Mouse (Mus musculus): Measurements from ENCODE around the gene Entpd1.

GRCm38 (mm10) chr19:40678532-40679307, 66.6 kb downstream of the Entpd1 start:
- TF ChIP-seq ZC3H11A (IDR thresholded peaks at IDR 0.05; ENCODE audit: low read depth, low read length) = no peak
- TF ChIP-seq KAT2A (conservative IDR thresholded peaks at IDR 0.05; ENCODE audit: low read depth, low read length) = no peak
- no peak for TF ChIP-seq CTCF (IDR thresholded peaks at IDR 0.05 in 2 of 3, conservative IDR thresholded peaks at IDR 0.05 in 1 of 3; ENCODE audit: control insufficient read depth in 1 of 3, insufficient read depth in 1 of 3, low read depth in 2 of 3, low read length in 3 of 3, poor library complexity in 1 of 3, severe bottlenecking in 1 of 3)
- TF ChIP-seq SMC3 (IDR thresholded peaks at IDR 0.05; ENCODE audit: low read depth, low read length) = no peak
- no peak for TF ChIP-seq GATA1 (IDR thresholded peaks at IDR 0.05; ENCODE audit: low read depth, low read length)
- no peak for TF ChIP-seq TCF12 (IDR thresholded peaks at IDR 0.05; ENCODE audit: low read depth, low read length)
- TF ChIP-seq NELFE (IDR thresholded peaks at IDR 0.05; ENCODE audit: low read depth, low read length) = no peak
- no peak for TF ChIP-seq UBTF (IDR thresholded peaks at IDR 0.05; ENCODE audit: borderline replicate concordance, insufficient read depth, low read depth, low read length)
- no peak for TF ChIP-seq MXI1 (IDR thresholded peaks at IDR 0.05; ENCODE audit: low read depth, low read length)
- TF ChIP-seq POLR2AphosphoS5 (IDR thresholded peaks at IDR 0.05; ENCODE audit: borderline replicate concordance, low read depth, low read length) = no peak
- no peak for TF ChIP-seq MAFK (IDR thresholded peaks at IDR 0.05; ENCODE audit: borderline replicate concordance, low read depth, low read length)
- TF ChIP-seq ZKSCAN1 (IDR thresholded peaks at IDR 0.05; ENCODE audit: low read depth, low read length) = no peak
- no peak for TF ChIP-seq MYB (IDR thresholded peaks at IDR 0.05; ENCODE audit: low read depth, low read length)
- no peak for TF ChIP-seq POLR2AphosphoS2 (IDR thresholded peaks at IDR 0.05; ENCODE audit: low read length)
